Mouse (Mus musculus) cerebellum, adult 11-12 months (tissue): ENCODE data around the gene Lmf1.
A peak's percentile ranks its signal among the peaks of the same experiment; 100 is the strongest.

Experiments
- DNase-seq: peaks from one replicate; pipeline ENCODE4 v3.0.0; 2022

Lmf1 gene

DNA sequence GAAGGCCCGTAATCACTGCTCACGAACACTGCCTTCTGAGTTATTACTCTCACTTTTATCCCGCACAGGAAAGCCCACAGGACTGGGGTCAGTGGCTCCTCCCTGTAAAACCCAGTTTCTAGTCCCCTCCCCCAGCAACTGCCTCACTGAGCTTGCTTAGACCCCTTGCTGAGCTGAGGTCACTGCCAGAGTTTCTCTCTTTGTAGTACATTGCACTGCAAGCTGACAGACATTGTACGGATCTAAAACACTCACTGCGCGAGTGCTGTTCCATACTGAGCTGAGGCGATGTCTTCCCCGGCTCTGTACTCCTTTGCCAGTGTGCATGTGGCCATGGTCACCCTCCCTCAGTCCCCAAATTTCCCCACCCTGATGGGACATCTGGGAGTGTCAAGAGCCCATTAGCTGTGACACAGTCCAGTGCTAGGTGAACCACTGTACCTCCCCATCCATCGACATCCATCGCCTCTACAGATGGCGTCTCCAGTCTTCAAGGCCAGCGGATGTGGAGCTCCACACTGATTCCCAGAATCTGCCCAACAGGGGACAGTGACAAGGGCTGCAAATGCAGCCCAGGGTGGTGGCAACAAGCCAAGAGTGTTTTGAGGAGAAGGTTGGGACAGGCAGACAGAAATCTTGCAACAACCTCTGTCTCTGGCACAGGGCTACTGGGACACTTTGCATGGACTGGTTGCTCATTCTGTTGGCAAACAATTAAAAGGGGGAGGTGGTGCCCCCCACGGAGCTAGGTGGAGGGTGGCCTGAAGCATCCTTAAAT, 64.8 kb downstream of the Lmf1 start:
- no peak for DNase-seq

DNA sequence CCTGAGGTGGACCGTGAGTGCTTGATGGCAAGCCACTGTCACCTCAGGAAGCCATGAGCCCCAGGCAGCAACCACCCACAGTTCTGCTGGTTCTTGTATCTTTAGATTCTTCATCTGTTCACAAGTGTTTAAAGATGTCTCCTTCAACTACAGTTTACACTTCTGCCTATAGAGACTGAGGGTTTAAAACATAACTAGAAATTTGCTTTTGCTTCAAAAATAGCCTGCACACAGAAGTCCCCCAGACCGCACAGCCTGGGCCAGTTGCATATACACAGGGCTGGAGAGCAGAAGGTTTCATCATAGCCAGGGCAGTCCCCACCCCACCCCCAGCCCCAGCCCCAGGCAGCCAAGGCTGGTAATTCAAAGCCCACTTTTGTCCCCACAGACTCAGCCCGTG, 65.9 kb downstream of the Lmf1 start:
- DNase-seq, result no peak

DNA sequence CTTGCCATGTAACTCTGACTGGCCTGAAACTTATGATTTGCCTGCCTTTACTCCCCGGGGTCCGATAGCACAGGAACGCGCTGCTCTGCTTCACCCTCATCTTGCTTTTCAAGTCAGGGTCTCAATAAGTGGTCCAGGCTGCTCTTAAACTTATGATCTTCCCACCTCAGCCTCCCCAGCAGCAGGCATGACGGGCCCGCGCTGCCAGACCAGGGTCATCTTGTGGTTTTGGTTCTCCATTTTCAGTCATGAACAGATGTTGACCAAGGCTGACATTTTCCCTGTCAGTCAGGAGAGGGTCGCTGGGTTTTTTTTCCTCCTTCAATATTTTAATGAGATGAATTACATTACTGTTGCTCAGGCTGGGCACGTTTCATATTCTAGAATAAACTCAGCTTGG, 66.8 kb downstream of the Lmf1 start:
- no peak for DNase-seq

DNA sequence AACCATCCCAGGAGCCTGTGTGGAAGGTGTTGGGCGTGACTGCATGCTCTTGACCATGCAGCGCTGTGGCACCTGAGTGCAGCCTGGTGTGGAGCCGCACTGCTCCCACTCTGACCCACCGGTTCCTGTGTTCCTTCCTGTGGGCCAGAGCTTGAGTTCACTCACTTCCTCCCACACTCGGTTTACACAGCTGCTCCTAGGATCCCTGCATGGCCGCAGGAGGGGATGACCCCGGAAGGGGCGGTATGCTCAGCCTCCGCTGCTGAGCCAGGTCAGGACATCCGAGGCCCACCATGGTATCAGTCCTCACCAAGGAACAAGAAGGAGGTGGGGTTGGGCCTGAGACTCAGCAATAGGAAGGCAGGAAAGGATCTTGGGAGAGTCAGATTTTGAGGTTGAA, 69.0 kb downstream of the Lmf1 start:
- DNase-seq, result no peak

DNA sequence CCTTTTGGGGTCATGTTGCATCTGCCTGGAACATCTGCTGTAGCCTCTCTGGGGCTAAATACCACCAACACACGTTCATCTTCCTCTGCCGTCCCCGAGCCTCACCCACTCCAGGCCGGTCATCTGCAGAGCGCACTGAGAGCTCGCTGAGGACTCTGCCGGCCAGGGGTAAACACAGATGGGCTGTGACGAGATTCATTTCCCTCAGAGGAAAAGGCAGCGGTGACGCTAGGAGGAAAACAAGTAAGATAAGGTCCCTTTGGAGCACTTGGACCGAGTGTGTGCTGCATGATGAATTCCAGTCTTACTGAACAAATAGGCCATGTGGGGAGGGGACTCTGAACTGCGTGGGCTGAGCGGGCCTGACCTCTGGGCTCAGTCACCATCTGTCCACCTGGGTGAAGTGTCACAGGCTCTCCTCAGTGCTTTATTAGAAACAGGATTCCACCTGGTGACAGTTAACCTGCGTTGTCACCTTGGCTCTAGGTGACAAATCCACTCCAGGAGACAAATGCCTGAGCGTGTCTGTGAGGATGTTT, 69.9 kb downstream of the Lmf1 start:
- no peak for DNase-seq

DNA sequence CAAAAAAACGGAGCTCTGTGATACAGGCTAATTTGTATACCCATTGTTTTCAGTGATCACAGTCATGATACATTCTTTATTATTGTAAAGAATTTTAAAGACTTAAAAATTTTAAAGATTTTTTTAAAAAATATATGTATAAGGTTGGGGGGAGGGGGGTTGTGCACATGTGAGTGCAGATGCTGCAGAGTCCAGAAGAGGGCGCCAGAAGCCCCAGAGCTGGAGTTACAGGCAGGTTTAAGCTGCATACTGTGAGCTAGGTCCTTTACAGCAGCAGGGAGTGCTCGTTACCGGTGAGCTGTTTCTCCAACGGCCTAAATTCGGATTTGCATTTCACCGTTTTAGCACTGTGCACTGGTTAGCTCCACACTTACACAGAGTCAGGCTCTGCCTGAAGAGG, 71.8 kb downstream of the Lmf1 start:
- no peak for DNase-seq

GRCm38 (mm10) chr17:25652272-25652671, 73.4 kb downstream of the Lmf1 start:
- no peak for DNase-seq

GRCm38 (mm10) chr17:25656142-25656825, 77.4 kb downstream of the Lmf1 start:
- DNase-seq, result no peak

DNA sequence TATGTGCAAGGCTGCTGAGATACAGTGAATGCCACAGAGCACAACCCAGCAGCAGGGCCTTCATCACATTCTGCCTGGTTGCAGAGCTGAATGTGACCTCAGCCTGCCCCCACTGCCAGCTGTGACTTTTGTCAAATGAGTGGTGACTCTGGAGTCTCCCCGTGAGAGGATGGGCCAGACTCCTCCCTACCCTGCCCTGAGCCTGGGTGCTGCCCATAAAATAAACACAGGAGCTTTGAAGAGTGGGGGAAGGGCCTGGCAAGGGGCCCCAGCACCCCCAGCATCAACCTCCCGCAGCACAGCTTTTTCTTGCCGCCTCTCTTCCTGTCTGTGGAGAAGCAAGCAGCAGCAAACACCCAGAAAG, 77.9 kb downstream of the Lmf1 start:
- no peak for DNase-seq

DNA sequence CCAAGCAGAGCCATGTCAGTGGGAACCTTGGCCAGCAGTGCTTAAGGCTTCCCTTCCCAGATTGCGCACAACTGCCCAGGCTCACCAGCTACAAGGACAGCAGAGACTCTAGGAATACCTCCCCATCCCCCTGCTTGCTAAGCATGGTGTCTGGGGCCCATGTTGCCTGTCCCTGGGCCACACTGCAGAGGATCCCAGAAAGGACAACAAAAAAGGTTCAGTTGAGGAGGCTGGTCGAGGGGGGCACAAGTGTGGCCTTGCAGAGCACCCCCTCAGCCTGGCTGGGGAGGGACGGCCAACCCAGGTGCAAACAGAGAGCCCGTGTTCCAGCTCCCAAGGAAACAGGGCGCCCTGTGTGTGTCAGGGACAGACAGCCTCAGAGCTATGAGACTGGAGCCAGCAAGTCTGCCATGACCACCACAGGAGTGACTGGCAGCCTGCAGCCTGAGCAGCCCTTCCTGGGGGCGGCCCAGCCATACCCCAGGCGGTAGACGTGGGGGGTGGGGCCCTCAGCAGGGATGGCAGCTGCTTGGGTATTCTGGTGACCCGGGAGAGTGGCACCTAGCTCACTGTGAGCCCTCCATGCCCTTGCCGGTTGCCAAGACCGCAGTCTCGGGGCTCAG, 84.4 kb downstream of the Lmf1 start:
- DNase-seq, result no peak

- no peak for DNase-seq
Observed at GRCm38 (mm10) chr17:25665485-25665884, 86.6 kb downstream of the Lmf1 start.

DNA sequence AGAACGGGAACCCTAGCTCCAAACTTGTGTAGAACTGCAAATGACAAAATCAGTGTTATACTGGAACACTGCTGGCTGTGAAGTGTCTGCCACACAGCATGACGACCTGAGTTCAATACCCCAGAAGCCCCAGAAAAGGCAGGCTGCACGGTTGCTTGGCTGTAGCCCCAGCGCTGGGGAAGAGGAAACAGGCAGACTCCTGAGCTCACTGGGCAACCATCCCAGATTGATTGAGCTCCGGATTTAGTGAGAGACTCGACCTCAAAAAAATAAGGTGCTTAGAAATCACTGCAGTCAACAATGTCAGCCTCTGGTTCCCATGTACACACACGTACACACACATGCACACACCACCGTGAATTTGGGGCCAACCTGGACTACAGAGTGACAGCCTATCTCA, 87.0 kb downstream of the Lmf1 start:
- DNase-seq, result no peak

DNA sequence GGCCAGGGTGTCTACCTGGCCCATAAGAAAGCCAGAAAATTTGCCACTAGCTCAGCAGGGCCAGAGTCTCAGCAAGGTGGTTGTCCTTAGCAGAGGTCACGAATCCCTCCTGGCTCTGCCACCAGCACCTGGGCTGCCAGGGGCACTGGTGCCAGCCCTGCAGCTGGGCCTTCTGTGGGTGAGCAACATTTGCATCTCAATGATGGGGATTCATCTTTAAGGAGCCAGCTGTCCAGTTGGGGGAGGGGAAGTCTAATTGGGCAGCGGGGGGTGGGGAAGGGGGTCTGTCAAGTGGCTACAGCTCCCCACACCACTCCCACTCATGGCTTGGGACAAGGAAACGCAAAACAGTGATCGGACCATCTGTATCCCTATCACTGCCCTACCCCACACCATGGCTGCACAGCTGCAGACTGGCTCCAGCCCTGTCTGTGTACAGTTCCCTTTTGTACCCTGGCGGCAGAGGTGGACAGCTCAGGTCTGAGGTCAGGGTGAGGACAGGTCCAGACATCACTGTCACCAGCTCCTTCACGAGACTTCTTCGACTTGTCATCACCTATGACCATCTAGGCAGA, 89.7 kb downstream of the Lmf1 start:
- no peak for DNase-seq

DNA sequence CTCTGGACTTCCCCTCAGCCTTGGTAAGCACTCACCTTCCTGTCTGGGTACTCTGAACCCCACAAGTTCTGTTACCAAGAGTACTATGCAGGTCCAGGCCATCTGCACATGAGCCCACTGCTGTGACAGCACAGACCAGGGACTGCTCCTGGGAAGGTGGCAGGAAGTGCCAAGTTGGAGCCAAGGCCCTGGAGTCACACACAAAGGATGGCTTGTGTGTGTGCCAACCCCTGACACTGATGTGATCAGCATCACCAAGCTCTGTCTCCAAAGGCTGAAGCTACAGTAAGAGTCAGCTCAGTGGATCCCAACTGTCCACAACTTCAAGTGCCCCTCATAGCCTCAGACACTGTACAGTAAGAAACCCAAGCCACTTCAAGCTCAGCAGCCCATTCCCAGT, 94.1 kb downstream of the Lmf1 start:
- peak; percentile 13 for DNase-seq

DNA sequence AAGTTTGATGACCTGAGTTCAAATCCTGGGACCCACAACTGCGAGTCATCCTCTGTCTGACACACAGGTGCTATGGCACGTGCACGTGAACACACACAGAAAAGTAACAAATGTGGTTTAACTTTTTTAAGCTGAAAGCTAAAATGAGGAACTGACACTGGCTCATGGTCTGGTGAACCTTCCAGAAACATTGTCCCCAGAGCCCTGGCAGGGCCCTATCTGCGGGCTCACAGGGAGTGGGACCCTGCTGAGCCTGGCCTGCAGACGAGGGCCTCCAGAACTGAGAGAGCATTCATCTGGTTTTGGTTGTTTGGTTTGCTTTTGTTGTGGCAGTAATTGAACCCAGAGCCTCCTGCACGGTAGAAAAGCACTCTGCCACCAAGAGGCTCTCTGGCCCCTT, 99.1 kb downstream of the Lmf1 start:
- DNase-seq, result no peak

DNA sequence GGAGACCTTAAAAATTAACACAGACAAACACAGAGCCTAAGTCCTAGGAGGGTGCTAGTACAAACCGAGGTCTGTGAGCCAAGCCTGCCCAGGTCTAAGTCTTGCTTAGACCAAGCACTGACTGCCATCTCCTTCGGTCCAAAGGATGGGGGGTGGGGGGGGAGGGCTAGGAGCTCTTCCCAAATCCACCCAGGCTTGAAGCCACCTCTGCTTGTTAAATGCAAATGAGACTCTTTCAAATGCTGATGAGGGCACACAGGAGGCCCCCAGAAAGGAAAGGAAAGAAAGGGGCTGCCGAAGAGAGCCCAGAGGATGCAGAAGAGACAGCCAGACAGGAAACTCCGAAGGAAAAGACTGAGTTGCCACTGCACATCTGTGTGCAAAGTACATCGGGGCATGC, 100.9 kb downstream of the Lmf1 start:
- DNase-seq, result no peak

GRCm38 (mm10) chr17:25681636-25682035, 102.8 kb downstream of the Lmf1 start:
- no peak for DNase-seq

DNA sequence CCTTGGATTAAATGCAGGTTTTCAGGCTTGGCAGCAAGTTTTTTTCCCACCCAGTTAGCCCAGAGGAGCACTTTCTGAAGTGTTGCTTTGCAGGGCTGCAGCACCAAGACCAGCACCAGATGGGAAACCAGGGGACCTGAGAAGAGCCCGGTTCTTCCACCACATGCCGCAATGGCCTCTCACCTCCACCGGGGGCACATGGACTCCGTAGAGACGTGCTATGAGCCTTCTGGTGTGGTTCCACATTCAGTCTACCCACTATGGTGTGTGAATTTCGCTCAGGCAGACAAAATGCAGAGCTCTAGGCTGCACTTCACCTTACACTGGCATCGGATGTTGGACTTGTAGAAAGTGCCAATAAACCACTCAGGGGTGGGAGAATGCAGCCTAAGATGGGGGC, 107.4 kb downstream of the Lmf1 start:
- no peak for DNase-seq

DNA sequence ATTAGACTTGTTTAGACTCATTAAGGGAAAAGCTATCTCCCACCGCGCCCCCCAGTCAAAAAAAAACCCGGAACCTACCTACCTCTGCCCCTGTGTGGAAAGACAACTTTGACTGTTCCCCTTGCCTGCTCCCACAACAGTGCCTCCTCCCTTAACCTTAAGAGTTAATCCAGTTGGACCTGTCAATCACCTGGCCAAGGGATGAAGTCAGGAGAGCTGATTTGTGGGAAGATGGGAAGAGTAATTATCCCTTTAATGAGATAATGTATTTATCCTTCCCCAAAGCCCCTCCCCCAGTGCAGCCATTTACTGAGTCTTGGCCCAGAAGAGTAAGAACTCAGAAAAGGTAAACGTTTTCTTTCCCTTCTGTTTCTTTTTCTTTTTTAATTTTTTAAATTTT, 110.0 kb downstream of the Lmf1 start:
- DNase-seq, result no peak

DNA sequence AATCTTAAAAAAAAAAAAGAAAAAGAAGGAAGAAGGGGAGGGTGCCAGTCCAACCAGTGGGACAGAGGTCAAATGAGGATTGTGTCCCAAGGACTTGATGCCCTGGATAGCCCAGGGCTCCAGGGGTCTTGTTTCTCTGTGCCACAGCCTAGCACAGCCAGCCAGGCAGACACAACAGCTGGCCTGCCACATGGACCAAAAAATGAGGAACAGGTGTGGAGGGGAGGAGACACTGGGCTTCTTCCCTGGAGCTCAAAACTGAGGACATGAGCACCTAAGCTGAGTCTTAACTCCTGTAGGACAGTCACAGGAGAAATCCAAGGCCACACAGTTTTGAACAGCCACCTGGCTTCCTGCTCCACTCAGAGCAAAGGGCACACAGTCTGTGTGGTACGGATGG, 117.4 kb downstream of the Lmf1 start:
- DNase-seq, result no peak

GRCm38 (mm10) chr17:25698446-25698845, 119.6 kb downstream of the Lmf1 start:
- DNase-seq, result peak; percentile 37

DNA sequence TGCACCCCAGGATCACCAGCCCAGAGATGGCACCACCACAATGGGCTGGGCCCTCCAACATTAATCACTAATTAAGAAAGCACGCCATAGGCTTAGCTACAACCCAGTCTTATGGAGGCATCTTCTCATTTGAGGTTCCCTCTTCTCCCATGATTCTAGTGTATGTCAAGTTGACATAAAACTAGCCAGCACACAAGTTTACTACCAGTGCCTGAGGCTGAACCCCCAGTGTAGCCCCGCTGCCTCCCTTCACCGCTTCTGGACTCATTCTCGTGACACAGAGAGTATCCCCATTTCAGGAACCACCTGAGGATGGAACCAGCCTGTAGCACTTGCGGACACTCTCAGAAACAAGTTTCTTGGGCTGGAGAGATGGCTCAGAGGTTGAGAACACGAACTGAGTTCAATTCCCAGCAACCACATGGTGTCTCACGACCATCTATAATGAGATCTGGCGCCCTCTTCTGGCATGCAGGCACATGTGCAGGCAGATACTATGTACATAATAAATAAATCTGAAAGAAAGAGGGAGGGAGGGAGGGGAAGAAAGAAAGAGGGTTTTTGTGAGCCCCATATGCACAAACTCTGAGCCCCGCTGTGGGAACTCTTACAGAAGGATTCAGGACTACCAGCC, 122.1 kb downstream of the Lmf1 start:
- DNase-seq, result no peak

DNA sequence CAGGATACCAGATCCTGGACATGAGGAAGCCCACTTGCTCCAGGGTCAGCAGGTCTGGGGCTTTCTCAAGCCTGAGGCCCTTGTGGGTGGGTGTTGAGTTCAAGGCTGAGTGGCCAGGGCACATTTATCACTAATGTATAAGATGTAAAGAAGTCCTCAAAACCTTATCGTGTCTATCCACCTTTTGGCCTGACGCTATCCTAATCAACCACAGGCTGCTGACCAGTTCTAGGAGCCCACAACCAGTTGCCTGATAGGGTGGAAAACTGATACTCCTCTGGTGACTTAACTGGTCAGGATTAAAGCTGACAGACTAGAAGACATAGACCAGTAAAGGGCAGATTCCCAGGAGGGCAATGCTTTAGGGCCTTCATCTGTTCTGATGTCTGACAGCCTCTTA, 131.1 kb downstream of the Lmf1 start:
- DNase-seq, result no peak
